Mouse (Mus musculus): ENCODE measurements at regions not wholly inside any gene's neighbourhood (a gene's known extent, or its start where the extent isn't known, plus 50 kb on each side); places are given as distances from the start of the nearest gene placed in this dataset.
A peak's percentile ranks its signal among the peaks of the same experiment; 100 is the strongest.
"Not testable (repeated sequence)": the region's sequence is repeated elsewhere in the genome, so short reads cannot be mapped to it uniquely, and the experiment has no call there.

GRCm38 (mm10) chr9:115414190-115414589 lies 104.0 kb upstream of the Stt3b start:
- no peak for DNase-seq (ENCODE audit: low spot score in 2 of 2)

DNA sequence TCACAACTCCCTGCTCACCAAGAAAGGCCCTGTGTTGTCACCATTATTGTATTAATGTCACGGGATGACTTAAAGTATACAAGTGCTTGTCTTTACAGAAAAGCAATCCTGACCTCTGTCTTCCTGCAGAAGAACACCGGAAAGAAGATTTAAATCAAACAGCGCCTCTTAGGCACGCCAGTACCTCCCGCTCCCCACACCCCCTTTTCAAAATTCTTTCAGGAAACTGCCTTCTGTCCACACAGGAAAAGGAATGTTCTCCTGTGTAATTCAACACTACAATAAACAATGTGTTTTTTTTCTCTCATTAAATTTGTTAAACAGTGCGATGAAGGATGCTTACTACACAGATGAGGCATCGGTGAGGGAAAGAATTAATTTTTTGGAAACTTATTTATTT lies 112.6 kb upstream of the Stt3b start:
- no peak for DNase-seq (ENCODE audit: low spot score in 2 of 2)

DNA sequence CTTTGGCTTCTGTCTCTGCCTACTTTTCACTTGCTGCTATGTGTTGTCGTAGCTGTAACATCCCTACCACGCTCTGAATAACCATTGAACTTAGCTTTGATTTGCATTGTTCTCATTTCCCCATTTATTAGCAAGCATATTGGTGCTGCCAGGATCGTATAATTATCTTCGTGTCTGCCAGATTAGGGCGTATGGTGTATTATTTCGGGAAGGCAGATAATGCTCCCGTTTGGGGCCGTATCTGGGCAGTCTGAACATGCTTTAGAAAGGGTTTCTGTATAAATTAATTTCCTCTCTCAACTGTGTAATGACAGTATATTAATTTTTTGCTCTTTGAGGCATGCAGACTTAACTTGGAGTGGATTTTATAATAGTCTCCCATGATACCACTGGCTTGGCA lies 116.5 kb upstream of the Stt3b start:
- DNase-seq (ENCODE audit: low spot score in 2 of 2): no peak

GRCm38 (mm10) chr9:115430271-115430670 lies 120.0 kb upstream of the Stt3b start:
- no peak for DNase-seq (ENCODE audit: low spot score in 2 of 2)

DNA sequence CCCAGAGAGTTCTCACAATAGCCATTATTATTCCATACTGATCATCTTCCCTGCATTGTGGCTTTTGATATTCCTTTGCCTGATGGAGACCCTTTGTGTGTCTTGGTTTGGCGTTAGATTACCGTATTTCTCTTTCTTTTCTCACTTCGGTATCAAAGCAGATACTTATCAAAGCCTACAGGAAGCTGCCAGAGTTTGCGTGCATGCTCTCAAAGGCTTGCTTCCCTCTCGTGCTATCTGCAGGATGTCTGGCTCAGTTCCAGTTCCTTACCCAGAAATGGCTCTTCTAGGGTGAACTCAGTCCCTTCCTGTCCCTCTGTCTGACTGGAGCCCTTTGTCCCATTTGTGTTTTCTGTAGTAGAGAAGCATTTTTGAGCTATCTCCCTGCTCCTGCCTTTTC lies 124.5 kb upstream of the Stt3b start:
- no peak for DNase-seq (ENCODE audit: low spot score in 2 of 2)

DNA sequence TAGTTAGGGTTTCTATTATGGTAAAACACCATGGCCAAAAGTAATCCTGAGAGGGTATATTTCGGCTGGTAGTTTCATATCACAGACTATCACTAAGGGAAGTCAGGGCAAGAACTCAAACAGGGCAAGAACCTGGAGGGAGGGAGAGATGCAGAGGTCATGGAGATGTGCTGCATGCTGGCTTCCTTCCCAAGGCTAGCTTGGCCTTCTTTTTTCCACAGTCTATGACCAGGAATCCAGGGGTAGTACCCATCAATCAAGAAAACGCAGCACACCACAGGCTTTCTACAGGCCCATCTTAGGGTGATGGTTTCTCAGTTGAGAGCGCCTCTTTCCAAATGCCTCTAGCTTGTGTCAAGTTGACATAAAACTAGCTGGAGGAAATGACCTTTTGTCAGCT lies 126.1 kb upstream of the Stt3b start:
- DNase-seq (ENCODE audit: low spot score in 2 of 2): no peak

DNA sequence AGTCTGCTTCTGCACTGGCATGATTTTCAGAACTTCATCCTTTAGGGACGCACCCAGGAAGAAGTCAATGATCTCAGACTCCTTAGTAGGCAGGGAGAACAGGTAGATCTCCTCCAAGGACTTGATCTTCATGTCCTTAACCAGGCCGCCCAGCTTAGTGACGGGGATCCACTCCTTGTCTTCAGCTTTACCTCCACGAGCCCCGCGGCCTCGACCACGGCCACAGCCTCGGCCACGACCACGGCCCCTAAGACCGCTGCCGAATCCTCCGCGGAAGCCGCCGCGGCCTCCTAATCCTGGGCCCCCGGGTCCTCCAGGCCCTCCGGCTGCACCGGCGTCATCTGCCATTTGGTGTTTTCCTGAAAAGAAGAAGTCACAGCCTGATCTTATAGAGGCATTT lies 128.0 kb upstream of the Stt3b start:
- not testable (repeated sequence) for DNase-seq (ENCODE audit: low spot score in 2 of 2)

DNA sequence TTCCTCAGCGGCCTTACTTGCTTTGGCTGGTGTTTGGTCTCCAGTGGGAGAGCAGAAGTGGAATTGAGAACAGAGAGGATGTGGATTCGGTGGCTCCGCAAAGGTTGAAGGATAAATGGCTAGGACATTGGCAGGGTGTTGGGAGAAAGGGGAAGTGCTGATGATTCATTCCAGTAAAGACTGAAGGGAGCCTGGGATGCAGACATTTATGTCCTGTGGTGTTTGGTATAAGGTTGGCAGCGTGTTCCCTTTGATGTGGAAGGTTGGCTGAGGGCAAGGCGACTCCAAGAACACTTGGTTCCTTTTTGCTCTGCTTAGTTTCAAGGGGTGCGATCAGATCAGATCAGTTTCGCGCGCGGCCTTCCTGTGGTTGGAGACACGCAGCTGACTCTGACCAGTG lies 136.5 kb upstream of the Stt3b start:
- no peak for DNase-seq (ENCODE audit: low spot score in 2 of 2)

DNA sequence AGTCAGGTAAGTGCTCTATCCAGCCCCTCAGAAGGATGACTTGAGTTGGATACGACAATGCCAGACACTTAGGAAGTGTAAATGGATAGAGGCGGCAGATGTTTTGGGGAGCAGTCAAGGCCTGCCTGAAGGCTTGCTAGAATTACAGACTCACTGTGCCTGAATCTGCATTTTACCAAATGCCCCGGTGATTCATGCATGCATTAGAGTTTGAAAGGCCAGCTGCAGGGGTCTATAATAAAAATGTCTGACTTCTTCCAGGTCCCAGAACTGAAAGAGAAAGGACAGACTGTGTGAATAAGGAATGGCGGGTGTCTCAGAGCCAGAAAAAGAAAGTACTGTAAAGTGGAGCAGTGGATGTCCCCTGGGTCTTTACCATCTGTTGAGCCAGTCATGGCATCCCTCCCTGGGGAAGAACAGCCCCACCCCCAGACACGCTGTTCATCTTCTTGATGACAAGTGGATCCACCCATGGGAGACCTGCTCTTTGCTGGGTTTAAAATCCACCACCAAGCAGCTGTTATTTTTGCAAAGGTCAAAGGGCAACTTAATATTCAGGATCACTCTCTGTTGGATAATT lies 140.6 kb upstream of the Stt3b start:
- DNase-seq (ENCODE audit: low spot score in 2 of 2): no peak

DNA sequence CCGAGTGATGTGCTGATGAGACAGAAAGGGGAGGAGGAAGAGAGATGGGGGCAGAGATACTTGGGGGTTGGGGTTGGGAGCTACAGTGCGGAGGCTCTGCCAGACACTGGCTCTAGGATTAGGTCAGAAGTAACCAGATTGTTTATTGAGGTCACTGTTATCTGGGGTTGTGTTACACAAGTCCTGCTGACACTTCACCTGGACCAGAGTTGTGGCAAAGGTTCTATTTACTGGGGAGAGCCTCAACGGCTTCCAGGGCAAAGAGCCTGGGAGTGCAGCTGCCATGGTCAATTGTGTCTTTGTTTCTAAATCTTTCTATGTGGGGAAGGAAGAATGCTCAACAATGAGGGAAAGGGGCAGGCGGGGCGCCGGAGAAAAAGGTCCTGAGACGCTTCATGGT lies 144.6 kb upstream of the Stt3b start:
- peak in 1 of 2 experiments; percentile 24 for DNase-seq (ENCODE audit: low spot score in 2 of 2)

DNA sequence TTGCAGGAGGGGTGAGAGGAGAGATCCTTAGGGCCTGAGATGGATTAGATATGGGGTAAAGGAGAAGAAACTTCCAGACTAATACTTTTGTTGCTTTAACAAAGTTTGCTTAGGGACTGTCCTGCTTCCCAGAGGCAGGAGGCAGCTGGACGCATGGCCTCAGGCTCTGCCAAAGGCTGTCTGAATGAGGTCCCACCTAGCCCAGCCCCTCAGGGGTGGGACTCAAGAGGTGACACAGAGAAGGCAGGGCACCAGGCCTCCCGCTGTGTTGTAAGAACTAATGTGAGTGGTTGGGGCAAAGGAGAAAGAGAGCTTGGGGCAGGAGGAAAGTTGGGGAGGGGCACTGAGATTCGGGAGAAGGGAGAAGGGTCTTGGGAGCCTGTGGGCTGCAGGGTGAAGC lies 145.9 kb upstream of the Stt3b start:
- DNase-seq (ENCODE audit: low spot score in 2 of 2): no peak

- DNase-seq (ENCODE audit: low spot score in 2 of 2): no peak
These were observed 146.4 kb upstream of the Stt3b start for GRCm38 (mm10) chr9:115456638-115457037.

- no peak for DNase-seq (ENCODE audit: low spot score in 2 of 2)
These were observed 147.9 kb upstream of the Stt3b start for GRCm38 (mm10) chr9:115457889-115458710.

DNA sequence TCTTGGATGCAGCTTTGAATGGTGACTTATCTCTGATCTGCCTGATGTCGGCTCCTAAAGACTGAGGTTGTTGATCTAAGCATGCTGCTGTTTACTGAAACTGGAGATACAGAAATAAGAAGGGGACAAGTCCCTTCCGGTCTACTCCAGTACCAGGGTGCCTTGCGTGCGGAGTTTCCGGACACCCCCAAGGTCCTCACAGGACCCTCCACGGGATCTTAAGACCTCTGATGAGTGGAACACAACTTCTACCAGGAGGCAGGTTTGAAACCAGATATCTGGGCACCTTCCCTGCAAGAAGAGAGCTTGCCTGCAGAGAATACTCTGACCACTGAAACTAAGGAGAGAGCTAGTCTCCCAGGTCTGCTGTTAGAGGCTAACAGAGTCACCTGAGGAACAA lies 148.9 kb upstream of the Stt3b start:
- not testable (repeated sequence) for DNase-seq (ENCODE audit: low spot score in 2 of 2)

- no peak for DNase-seq (ENCODE audit: low spot score in 2 of 2)
These were observed 155.1 kb upstream of the Stt3b start for GRCm38 (mm10) chr9:115465326-115465725.

DNA sequence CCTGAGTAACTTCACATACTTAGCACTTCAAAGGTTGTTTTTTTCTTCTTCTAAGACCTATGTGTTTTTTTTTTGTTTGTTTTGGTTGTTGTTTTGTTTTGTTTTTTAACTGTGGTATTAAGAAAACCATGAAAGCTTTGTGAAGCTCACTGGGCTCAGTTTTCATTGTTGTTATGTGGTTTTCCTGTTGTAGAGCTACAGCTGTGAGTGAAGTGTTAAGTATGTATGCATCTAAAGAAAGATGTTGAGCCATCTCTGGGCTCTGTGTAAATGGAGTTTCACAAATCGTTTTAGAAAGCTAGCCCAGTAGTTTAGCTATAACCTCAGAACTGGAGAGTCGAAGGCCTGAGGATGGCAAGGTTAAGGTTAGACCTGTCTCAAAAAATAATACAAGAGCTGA lies 158.4 kb upstream of the Stt3b start:
- DNase-seq (ENCODE audit: low spot score in 2 of 2): no peak

GRCm38 (mm10) chr9:115471582-115471981 lies 161.4 kb upstream of the Stt3b start:
- no peak for DNase-seq (ENCODE audit: low spot score in 2 of 2)

- no peak for DNase-seq (ENCODE audit: low spot score in 2 of 2)
These were observed 162.8 kb upstream of the Stt3b start for GRCm38 (mm10) chr9:115473037-115473436.

- DNase-seq (ENCODE audit: low spot score in 2 of 2): no peak
These were observed 163.6 kb upstream of the Stt3b start for GRCm38 (mm10) chr9:115473847-115474246.

DNA sequence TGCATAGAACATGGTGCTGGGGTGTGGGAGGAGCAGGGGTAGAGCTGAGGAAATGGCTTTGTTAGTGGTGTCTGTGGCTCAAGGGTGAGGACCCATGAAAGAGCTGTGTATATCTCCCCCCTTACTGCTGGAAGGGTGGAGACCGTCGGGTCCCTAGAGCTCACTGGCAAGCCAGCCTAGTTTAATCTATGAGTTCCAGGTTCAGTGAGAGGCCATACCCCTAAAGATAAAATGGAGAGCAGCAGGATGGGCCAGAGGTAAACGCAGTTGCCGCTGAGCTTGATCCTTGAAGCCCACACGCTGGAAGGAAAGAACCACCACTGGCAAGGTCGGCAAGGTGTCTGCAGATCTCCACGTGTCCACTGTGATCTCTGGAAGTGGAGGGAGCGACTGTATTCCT lies 164.1 kb upstream of the Stt3b start:
- no peak for DNase-seq (ENCODE audit: low spot score in 2 of 2)

DNA sequence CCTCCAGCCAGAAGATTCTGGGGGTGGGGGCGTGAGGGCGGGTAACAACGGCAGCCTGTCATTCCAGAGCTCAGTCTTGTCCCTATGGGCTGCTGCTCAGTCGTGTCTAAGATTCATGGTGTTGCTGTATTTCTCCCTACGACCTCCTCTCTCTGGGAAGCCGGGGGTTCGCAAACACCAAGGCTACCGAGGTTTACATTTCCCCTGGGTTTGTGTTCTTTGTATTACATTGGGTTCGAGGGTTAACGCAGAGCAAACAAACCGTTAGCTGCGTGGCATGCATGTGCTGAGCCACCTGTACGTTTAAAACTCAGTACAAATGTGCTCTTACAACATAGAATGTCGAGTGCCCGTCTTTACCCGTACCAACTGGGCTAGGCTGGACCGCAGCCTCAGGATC lies 166.0 kb upstream of the Stt3b start:
- no peak for DNase-seq (ENCODE audit: low spot score in 2 of 2)

GRCm38 (mm10) chr9:115477556-115478220 lies 167.5 kb upstream of the Stt3b start:
- no peak for DNase-seq (ENCODE audit: low spot score in 2 of 2)

DNA sequence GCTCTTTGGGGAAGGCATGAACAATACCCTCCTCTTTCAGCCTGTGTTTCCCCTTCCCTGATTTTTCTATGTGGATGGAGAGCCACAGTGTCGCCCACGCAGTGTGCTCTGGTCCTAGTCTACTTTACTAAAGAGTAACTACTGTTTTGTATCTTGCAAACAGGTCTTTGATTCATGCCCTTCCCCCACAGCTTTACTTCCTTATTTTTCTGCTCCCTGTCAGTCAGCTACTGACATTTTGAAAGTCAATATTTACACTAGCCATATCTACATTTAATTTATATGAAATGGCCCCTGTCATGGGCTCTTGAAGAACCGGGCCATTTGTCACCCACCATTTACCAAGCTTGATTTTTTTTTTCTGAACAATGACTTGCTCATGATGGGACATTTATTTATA lies 168.7 kb upstream of the Stt3b start:
- DNase-seq (ENCODE audit: low spot score in 2 of 2): no peak
